Mouse (Mus musculus) liver, embryonic 14.5 days (tissue): ENCODE data around the gene Tbc1d4. TPM values are rescaled to one million over a fixed set of nuclear protein-coding genes. Genes with fewer than 3 reads are reported as not detected.

ENCODE experiments used
- ATAC-seq: fragments of 200-750 bp; cut with Nextera tagmentation; 2 replicates; pipeline ENCODE4 v1.8.0; 2017; ENCODE audit warnings: moderate number of reproducible peaks, mild to moderate bottlenecking, moderate library complexity; ENCODE audit not compliant: insufficient read depth
- DNase-seq, 3 experiments: peaks; one replicate each; pipeline ENCODE4 v3.0.0-alpha.2; 2012 to 2013; ENCODE audit warnings: low read depth in 3 of 3, low spot score in 3 of 3
- H3K27ac ChIP-seq: fragments of 300-500 bp; sonication (generic); 2 replicates; pipeline ENCODE4 v1.5.1; 2014; ENCODE audit warnings: moderate library complexity, mild to moderate bottlenecking, control low read depth, inconsistent platforms
- H3K27me3 ChIP-seq: fragments of 300-500 bp; sonication (generic); 2 replicates; pipeline ENCODE4 v1.6.1; 2014; ENCODE audit warnings: mild to moderate bottlenecking, low read length, moderate library complexity; ENCODE audit not compliant: control insufficient read depth, insufficient read depth
- H3K36me3 ChIP-seq: fragments of 300-500 bp; sonication (generic); replicated peaks from 2 replicates; pipeline ENCODE4 v1.6.1; 2014; ENCODE audit warnings: low read depth; ENCODE audit not compliant: control insufficient read depth, insufficient read depth
- H3K4me1 ChIP-seq, 2 experiments: fragments of 200-500 bp in 1 of 2; fragments of 300-500 bp in 1 of 2; sonication (generic) in 1 of 2; replicated peaks; 2 replicates each; pipeline ENCODE4 v1.6.1; 2012 to 2014; ENCODE audit warnings: antibody characterized with exemption in 1 of 2, inconsistent platforms in 1 of 2, low read length in 1 of 2; ENCODE audit not compliant: control insufficient read depth in 2 of 2, insufficient read depth in 2 of 2
- H3K4me2 ChIP-seq: fragments of 300-500 bp; sonication (generic); 2 replicates; pipeline ENCODE4 v1.6.1; 2014; ENCODE audit warnings: low read depth, mild to moderate bottlenecking, control low read depth, moderate library complexity
- H3K4me3 ChIP-seq, 2 experiments: fragments of 200-500 bp in 1 of 2; fragments of 300-500 bp in 1 of 2; sonication (generic) in 1 of 2; 2 replicates each; pipeline ENCODE4 v1.5.1; 2012 to 2014; ENCODE audit warnings: low read depth in 2 of 2, low read length in 2 of 2, mild to moderate bottlenecking in 2 of 2, control low read depth in 1 of 2, inconsistent platforms in 1 of 2, moderate library complexity in 1 of 2; ENCODE audit not compliant: insufficient read depth in 1 of 2
- H3K9ac ChIP-seq: fragments of 300-500 bp; sonication (generic); replicated peaks from 2 replicates; pipeline ENCODE4 v1.6.1; 2014; ENCODE audit warnings: mild to moderate bottlenecking, control low read depth, moderate library complexity
- H3K9me3 ChIP-seq: fragments of 300-500 bp; sonication (generic); 2 replicates; pipeline ENCODE4 v1.6.1; 2016; ENCODE audit warnings: low read length, mixed read lengths; ENCODE audit not compliant: control insufficient read depth
- CTCF ChIP-seq: IDR thresholded peaks from 2 replicates; pipeline ENCODE4 v1.5.1; 2016; ENCODE audit warnings: antibody characterized with exemption, low read depth, control low read depth
- EP300 ChIP-seq: IDR thresholded peaks from 2 replicates; pipeline ENCODE4 v1.6.1; 2016; ENCODE audit warnings: antibody characterized with exemption, low read depth
- WGBS: fragments of 180-500 bp; shearing (Covaris S2); extraction: QIAGEN DNeasy Blood & Tissue Kit; methylation state at CpG from one replicate; pipeline ENCODE4 v1.1.7; 2014; ENCODE audit not compliant: insufficient replicate concordance; 5-methylcytosine and 5-hydroxymethylcytosine counted together
- polyA plus RNA-seq, 2 experiments: library from polyadenylated mRNA; depleted of rRNA in 1 of 2; stranded (reverse) in 1 of 2; unstranded in 1 of 2; fragments of >200 nt; fragmentation: Nextera tagmentation in 1 of 2; extraction: Ambion mirVana in 1 of 2; gene quantifications; 2 replicates each; pipeline versions ENCODE4 v1.2.1 to v1.2.3; 2012 to 2014

The Tbc1d4 gene
- polyA plus RNA-seq (2012; rRNA removed) (0.69 and 0.85 TPM in 2 replicates), polyA plus RNA-seq (2014; fragmentation: Nextera tagmentation; extraction: Ambion mirVana) (1.3 and 1.9 TPM in 2 replicates)

DNA sequence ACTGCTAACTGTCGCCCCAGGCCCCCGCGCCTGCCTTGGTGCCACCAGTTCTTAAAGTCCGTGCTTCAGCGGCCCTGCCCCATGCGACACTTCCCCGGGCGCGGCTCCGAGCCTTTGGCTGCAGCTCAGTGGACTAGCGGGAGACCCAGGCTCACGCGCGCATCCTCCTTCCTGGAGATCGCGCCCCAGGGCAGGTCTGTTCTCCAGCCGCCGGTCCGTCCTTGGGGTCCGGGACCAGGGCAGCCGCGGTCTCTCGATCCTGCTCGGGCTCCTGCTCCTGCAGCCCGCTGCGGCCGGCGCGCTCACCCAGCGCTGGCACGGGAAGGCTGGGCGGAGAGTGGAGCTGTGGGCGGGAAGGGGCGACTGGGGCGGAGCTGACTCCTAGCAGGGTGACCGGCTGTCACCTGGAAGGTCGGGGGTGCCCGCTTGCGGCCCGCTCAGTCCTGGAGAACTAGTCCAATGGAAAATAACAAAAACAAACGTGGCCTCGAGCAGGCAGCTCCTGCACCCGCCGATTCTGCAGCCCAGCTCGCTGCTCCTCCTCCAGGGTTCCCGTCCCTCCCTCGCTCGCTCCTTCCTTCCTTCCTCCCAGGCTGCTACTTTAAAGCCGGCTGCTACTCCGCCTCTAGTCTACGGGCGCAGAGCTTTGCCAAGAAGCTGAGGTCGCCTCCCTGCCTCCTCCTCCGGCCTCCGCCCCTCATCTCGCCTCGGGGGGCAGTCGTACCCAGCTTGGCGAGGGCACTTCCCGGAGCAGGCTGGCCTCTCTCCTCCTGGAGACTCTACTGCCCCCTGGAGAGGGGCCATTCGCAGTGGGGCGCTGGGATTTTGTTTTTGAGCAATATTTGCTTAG is at the start of gene Tbc1d4:
Gene Tbc1d4, minus strand, starts transcription at position 673 of the 850 bp plus-strand sequence.
- H3K27me3 ChIP-seq, result peaks cover 15% of the 10 kb centered on the region
- no peaks in the 10 kb centered on the region for H3K9me3 ChIP-seq
- no peaks in the 10 kb centered on the region for H3K36me3 ChIP-seq
- H3K4me1 ChIP-seq, result no peaks in the 10 kb centered on the region
- DNase-seq, result peak; percentile 7 to 31 (median 12)
- peak within 1 kb of the TSS; percentile 67 for H3K4me2 ChIP-seq
- H3K27ac ChIP-seq, result no peak within 1 kb of the TSS
- under 1% methylated on average over 60 of the region's 62 CpGs for WGBS
- H3K9ac ChIP-seq, result no peak within 1 kb of the TSS
- peak within 1 kb of the TSS; percentile 53 to 55 for H3K4me3 ChIP-seq
- peak; percentile 72 for ATAC-seq
- TF ChIP-seq CTCF (peak; percentile 67), EP300 (no peak)

DNA sequence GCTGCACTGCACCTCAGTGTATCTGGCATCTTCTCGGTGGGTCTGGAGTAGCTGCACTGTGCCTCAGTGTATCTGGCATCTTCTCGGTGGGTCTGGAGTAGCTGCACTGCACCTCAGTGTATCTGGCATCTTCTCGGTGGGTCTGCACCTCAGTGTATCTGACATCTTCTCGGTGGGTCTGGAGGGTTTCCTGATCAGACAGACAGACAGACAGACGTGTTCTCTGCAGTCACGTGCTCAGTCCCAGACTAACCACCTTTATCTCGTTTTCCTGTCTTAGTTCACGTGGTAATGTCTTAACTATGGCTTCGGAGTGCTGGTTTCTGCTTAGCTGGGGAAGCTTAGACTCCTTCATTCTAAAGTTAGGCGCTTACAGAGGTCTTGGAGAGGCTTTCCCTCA is 47.3 kb upstream of the Tbc1d4 start:
- Histone ChIP-seq H3K9ac (no peak overlapping the region), H3K4me3 (no peak overlapping the region), H3K9me3 (no peaks in the 10 kb centered on the region), H3K27ac (no peak overlapping the region), H3K27me3 (no peaks in the 10 kb centered on the region), H3K36me3 (no peaks in the 10 kb centered on the region), H3K4me1 (peaks cover 5 to 6% of the 10 kb centered on the region in 2 experiments; a peak in 2 of 4 replicates), H3K4me2 (no peak overlapping the region)
- 26% methylated on average over 10 of the region's 10 CpGs for WGBS
- DNase-seq (no peak), ATAC-seq (no peak)
- no peak for TF ChIP-seq CTCF
- TF ChIP-seq EP300, result no peak

DNA sequence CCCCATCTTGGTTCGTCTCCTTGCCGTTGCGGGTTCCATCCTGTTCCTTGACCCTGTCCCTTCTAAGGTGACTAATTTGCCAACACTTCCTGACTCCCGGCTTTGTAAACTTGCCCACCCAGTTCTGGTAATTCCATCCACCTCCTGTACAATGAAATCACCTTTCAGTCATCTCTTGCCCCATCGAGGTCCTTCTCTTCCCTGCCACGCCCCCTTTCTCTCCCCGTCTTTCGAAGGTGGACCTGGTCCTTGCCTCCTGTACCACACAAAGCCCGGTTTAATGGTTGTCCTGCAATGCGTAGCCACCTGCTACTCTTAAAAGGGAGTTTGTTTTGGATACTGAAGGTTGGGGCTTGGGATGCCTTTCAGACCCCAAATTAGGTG is 45.5 kb upstream of the Tbc1d4 start:
- under 1% methylated on average over 10 of the region's 10 CpGs for WGBS
- peaks cover 5 to 6% of the 10 kb centered on the region in 2 experiments; a peak in 2 of 4 replicates for H3K4me1 ChIP-seq

DNA sequence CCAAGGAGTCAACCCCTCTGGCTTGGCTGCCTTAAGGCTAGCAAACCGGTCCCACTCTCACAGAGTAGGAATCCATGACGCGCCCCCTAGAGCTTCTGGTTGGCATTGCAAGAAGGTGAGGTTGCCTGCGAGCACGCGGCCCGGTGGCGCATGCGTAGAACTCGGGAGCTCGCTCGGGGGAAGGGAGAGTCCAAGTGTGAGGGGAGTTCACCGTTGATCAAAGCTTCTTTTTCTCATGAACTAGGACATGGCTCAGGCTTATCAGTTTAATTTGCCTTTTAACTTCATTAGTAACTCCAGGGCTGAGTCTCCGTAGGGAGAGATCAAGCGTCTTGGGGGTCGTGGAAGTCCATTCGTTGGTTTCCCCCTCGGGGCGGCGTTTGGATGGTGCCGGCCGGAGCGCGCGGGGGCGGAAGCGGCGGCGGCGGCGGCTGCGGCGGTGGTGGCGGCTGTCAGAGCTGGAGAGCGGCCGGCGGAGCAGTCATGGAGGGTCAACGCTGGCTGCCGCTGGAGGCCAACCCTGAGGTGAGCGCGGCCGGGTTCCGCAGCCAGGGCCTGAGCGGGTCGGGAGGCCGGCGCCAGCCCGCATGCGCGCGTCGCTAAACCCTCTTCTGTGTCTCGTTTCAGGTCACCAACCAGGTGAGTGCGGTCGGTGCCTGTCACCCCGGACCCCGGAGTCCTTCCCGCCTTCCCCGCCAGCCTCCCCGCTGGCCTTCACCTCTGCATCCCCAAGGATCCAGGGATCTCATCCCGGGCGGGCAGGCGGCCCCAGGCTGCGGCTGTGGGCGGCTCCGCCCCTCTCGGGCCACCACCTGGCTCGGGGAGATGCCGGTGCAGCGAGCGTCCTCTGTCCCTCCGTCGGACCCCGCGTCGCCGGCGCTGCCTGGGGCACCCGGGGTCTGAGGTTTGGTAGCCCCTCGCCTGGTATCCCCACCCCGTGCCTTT is 44.9 kb upstream of the Tbc1d4 start, which contains the start of gene Uchl3:
Gene Uchl3, plus strand, starts transcription at position 387 of the 945 bp plus-strand sequence.
- under 1% methylated on average over 74 of the region's 81 CpGs for WGBS
- Histone ChIP-seq H3K27ac (no peak within 1 kb of the TSS), H3K4me1 (peaks cover 5 to 6% of the 10 kb centered on the region in 2 experiments; a peak in 2 of 4 replicates), H3K4me2 (peak within 1 kb of the TSS; percentile 91), H3K27me3 (no peaks in the 10 kb centered on the region; the same call in 1 of the 2 replicates), H3K9ac (peak within 1 kb of the TSS; percentile 82), H3K36me3 (no peaks in the 10 kb centered on the region), H3K9me3 (no peaks in the 10 kb centered on the region), H3K4me3 (peak within 1 kb of the TSS; percentile 82 to 90)
- DNase-seq, result peak; percentile 82 to 87 (median 84)
- no peak for TF ChIP-seq EP300
- TF ChIP-seq CTCF, result peak; percentile 99
- peak; percentile 92 for ATAC-seq

More for the DNA sequence above, 45.5 kb upstream of the Tbc1d4 start:
- no peak for ATAC-seq
- H3K27ac ChIP-seq, result no peak overlapping the region
- peak overlapping the region; percentile 91 for H3K4me2 ChIP-seq
- H3K27me3 ChIP-seq, result no peaks in the 10 kb centered on the region; the same call in 1 of the 2 replicates
- H3K9me3 ChIP-seq, result no peaks in the 10 kb centered on the region
- peak overlapping the region; percentile 82 to 90 for H3K4me3 ChIP-seq
- H3K36me3 ChIP-seq, result no peaks in the 10 kb centered on the region
- TF ChIP-seq EP300 (no peak), CTCF (no peak)
- peak overlapping the region; percentile 82 for H3K9ac ChIP-seq
- DNase-seq, result peak in 1 of 3 experiments; percentile 14
